Mouse (Mus musculus): Measurements from ENCODE around the gene Khnyn.

DNA sequence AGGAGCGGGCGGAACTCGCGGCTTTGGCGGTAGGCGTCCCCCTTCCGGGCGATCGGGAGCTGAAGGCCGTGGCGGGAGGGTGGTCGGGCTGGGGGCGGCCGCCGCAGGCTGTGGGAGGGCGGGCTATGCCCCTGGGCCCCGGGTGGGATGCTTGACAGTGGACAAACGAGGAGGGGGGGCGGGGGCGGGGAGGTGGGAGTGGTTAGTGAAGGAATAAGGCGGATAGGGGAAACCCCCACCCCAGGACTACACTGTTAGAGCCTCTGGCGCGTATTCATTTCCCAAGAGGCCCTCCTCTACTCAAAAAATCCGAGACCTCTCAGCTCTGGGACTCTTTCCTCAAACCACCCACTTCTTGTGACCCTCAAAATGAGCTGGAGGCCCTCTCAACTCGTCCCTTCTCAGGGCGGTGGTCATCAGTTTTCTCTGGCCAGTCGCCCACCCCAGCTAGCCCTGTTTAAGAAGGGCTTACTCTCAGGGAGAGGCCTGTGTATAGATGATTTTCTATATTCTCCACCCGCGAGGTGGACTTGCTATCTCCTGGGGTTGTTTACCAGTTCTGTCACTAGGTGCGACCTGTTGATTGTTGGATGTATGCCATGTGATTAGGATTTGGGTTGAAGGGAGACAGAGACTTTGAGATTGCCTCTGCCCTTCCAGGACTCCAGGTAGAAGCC, 505 bp downstream of the Khnyn start:
- TF ChIP-seq CTCF (IDR thresholded peaks at IDR 0.05; ENCODE audit: extremely low read depth, insufficient read depth, insufficient read length, insufficient replicate concordance) = no peak
- no peak for TF ChIP-seq POLR2A (IDR thresholded peaks at IDR 0.05; ENCODE audit: low read depth, low read length)
